Mouse (Mus musculus) lung, postnatal 0 days (tissue): Measurements from ENCODE around the gene Cox4i1.

Experiments used
- CTCF ChIP-seq: IDR thresholded peaks from 2 replicates; pipeline ENCODE4 v1.5.1; 2016; ENCODE audit warnings: antibody characterized with exemption, mild to moderate bottlenecking
- EP300 ChIP-seq: IDR thresholded peaks from 2 replicates; pipeline ENCODE4 v1.6.1; 2016; ENCODE audit warnings: antibody characterized with exemption, mild to moderate bottlenecking, control low read depth

GRCm38 (mm10) chr8:120723025-120723424, 55.0 kb downstream of the Cox4i1 start:
- peak; percentile 39 for TF ChIP-seq CTCF
- no peak for TF ChIP-seq EP300
